Comparison of ENCODE assay signal across 8 mouse cellular contexts in genomic region chr15:86168505-86168867, GRCm38 (mm10). TPM values are rescaled to one million over a fixed set of nuclear protein-coding genes. Genes with fewer than 3 reads are reported as not detected.
DNase-seq lines count a peak whose midpoint lies in the region; ATAC-seq and TF ChIP-seq lines count a peak whose summit lies in the region.

No protein-coding gene starts in this region.

- ATAC-seq in embryonic facial prominence, embryonic 12.5 days (ENCODE audit: insufficient number of reproducible peaks, insufficient read depth, low FRiP score, low TSS enrichment) = no peak
- 0 out of 2 replicates have a peak, but pooled peaks have one; percentile 6 for ATAC-seq in hindbrain, embryonic 15.5 days (ENCODE audit: low FRiP score, low read depth)
- ATAC-seq in intestine, embryonic 15.5 days = no peak

- TF ChIP-seq POLR2A in liver, adult 2 months (IDR thresholded peaks at IDR 0.05; ENCODE audit: extremely low read depth, insufficient read depth, low read length) = no peak

- no peak for DNase-seq in liver, adult 2 months (ENCODE audit: extremely low read depth, low read depth, low spot score)
- no peak for DNase-seq in liver
- DNase-seq in embryo, embryonic 10.5 days (ENCODE audit: low spot score) = no peak
- no peak for DNase-seq in adrenal gland, adult (ENCODE audit: inconsistent age in 2 of 2, low spot score in 1 of 2)

- H3K36me3 ChIP-seq in liver, adult 2 months (ENCODE audit: control insufficient read depth, insufficient read depth, low read length) = no peaks in the 10 kb centered on the region
- H3K36me3 ChIP-seq in embryonic facial prominence, embryonic 12.5 days = peaks cover 6% of the 10 kb centered on the region; the same call in 1 of the 2 replicates
- H3K36me3 ChIP-seq in hindbrain, embryonic 15.5 days = no peaks in the 10 kb centered on the region
- peaks cover 22% of the 10 kb centered on the region for H3K36me3 ChIP-seq in macrophage (ENCODE audit: inconsistent target)
- no peaks in the 10 kb centered on the region for H3K36me3 ChIP-seq in intestine, embryonic 15.5 days

- H3K9me3 ChIP-seq in embryonic facial prominence, embryonic 12.5 days = no peaks in the 10 kb centered on the region
- no peaks in the 10 kb centered on the region for H3K9me3 ChIP-seq in hindbrain, embryonic 15.5 days
- no peaks in the 10 kb centered on the region for H3K9me3 ChIP-seq in intestine, embryonic 15.5 days

- no peaks in the 10 kb centered on the region; the same call in 1 of the 2 replicates for H3K79me2 ChIP-seq in liver, adult 2 months (ENCODE audit: control insufficient read depth, insufficient read depth, low read length)
- peaks cover 99% of the 10 kb centered on the region for H3K79me2 ChIP-seq in macrophage (ENCODE audit: inconsistent target)

- H3K27me3 ChIP-seq in liver, adult 2 months (ENCODE audit: control insufficient read depth, insufficient read depth, low read length) = no peaks in the 10 kb centered on the region
- no peaks in the 10 kb centered on the region for H3K27me3 ChIP-seq in embryonic facial prominence, embryonic 12.5 days
- no peaks in the 10 kb centered on the region for H3K27me3 ChIP-seq in hindbrain, embryonic 15.5 days
- no peaks in the 10 kb centered on the region for H3K27me3 ChIP-seq in intestine, embryonic 15.5 days (replicated peaks)

- WGBS in liver, adult 2 months = 76% methylated on average over 7 of the region's 7 CpGs
- WGBS in embryonic facial prominence, embryonic 12.5 days = 46% methylated on average over 7 of the region's 7 CpGs
- WGBS in hindbrain, embryonic 15.5 days = 17% methylated on average over 7 of the region's 7 CpGs
- 16% methylated on average over 6 of the region's 7 CpGs for WGBS in macrophage (ENCODE audit: missing documents)
- WGBS in intestine, embryonic 15.5 days = 66% methylated on average over 7 of the region's 7 CpGs

- no peak overlapping the region for H3K9ac ChIP-seq in liver, adult 2 months (ENCODE audit: low read depth, low read length)
- H3K9ac ChIP-seq in embryonic facial prominence, embryonic 12.5 days = no peak overlapping the region
- no peak overlapping the region for H3K9ac ChIP-seq in hindbrain, embryonic 15.5 days
- H3K9ac ChIP-seq in intestine, embryonic 15.5 days = no peak overlapping the region

- H3K4me3 ChIP-seq in liver, adult 2 months (ENCODE audit: insufficient read depth, low read depth, low read length) = no peak overlapping the region; the same call in 1 of the 2 replicates
- no peak overlapping the region for H3K4me3 ChIP-seq in embryonic facial prominence, embryonic 12.5 days
- no peak overlapping the region for H3K4me3 ChIP-seq in hindbrain, embryonic 15.5 days
- H3K4me3 ChIP-seq in macrophage (ENCODE audit: inconsistent target) = no peak overlapping the region
- H3K4me3 ChIP-seq in intestine, embryonic 15.5 days (replicated peaks) = no peak overlapping the region

- H3K4me2 ChIP-seq in embryonic facial prominence, embryonic 12.5 days (replicated peaks) = no peak overlapping the region
- no peak overlapping the region; the same call in 1 of the 2 replicates for H3K4me2 ChIP-seq in hindbrain, embryonic 15.5 days
- no peak overlapping the region for H3K4me2 ChIP-seq in intestine, embryonic 15.5 days (replicated peaks)

- peak overlapping the region; percentile 61 for H3K27ac ChIP-seq in liver, adult 2 months (replicated peaks; ENCODE audit: insufficient read depth, low read depth, low read length)
- H3K27ac ChIP-seq in embryonic facial prominence, embryonic 12.5 days = 0 out of 2 replicates have a peak overlapping the region, but pooled peaks have one; percentile 37
- no peak overlapping the region for H3K27ac ChIP-seq in hindbrain, embryonic 15.5 days (replicated peaks)
- H3K27ac ChIP-seq in macrophage = peak overlapping the region; percentile 100
- no peak overlapping the region for H3K27ac ChIP-seq in intestine, embryonic 15.5 days

- TF ChIP-seq CTCF in liver, adult 2 months (IDR thresholded peaks at IDR 0.05; ENCODE audit: low read depth, low read length) = no peak

- peaks cover 6% of the 10 kb centered on the region for H3K4me1 ChIP-seq in liver, adult 2 months (ENCODE audit: control insufficient read depth, insufficient read depth, low read length)
- peaks cover 29% of the 10 kb centered on the region for H3K4me1 ChIP-seq in embryonic facial prominence, embryonic 12.5 days
- H3K4me1 ChIP-seq in hindbrain, embryonic 15.5 days (replicated peaks) = peaks cover 21% of the 10 kb centered on the region
- H3K4me1 ChIP-seq in intestine, embryonic 15.5 days (replicated peaks) = 0 out of 2 replicates have a peak, but pooled peaks cover 4% of the 10 kb centered on the region

RNA-seq across cellular contexts. Expression of gene Cerk, which starts 17.5 kb away (rescaled TPM):
- total RNA-seq in liver, adult 2 months (2014; rRNA removed) = 3.0 and 3.7 TPM in 2 replicates
- polyA plus RNA-seq in liver, adult 2 months (2012; rRNA removed) = 2.6 and 2.7 TPM in 2 replicates
- 20.5 and 22.8 TPM in 2 replicates for polyA plus RNA-seq in embryonic facial prominence, embryonic 12.5 days (2016; fragmentation: Nextera tagmentation; extraction: Ambion mirVana)
- 23.2 and 24.5 TPM in 2 replicates for polyA plus RNA-seq in hindbrain, embryonic 15.5 days (2015; fragmentation: Nextera tagmentation; extraction: Ambion mirVana)
- total RNA-seq in macrophage (2018; cell fraction: chromatin; rRNA removed) = 100 to 1,000 TPM in 22 of 26 experiments, 10 to 100 TPM in 4; 29.9 to 512 (median 265) TPM
- 100 to 1,000 TPM in 23 of 26 experiments, 10 to 100 TPM in 3; 62.0 to 216 (median 136) TPM for total RNA-seq in macrophage (2018; cell fraction: cytosol; rRNA removed)
- total RNA-seq in macrophage (2018; cell fraction: nucleus; rRNA removed) = 100 to 1,000 TPM in 22 of 26 experiments, 10 to 100 TPM in 4; 50.0 to 412 (median 210) TPM
- polyA plus RNA-seq in macrophage (2018) = 118 to 148 TPM (median 141 TPM) in 3 replicates
- polyA plus RNA-seq in intestine, embryonic 15.5 days (2015; fragmentation: Nextera tagmentation; extraction: Ambion mirVana) = 8.4 and 8.9 TPM in 2 replicates

RNA-seq across cellular contexts. Expression of gene Tbc1d22a, which starts 45.8 kb away (rescaled TPM):
- 9.6 and 13.2 TPM in 2 replicates for total RNA-seq in liver, adult 2 months (2014; rRNA removed)
- polyA plus RNA-seq in liver, adult 2 months (2012; rRNA removed) = 14.1 and 14.3 TPM in 2 replicates
- 11.7 and 13.0 TPM in 2 replicates for polyA plus RNA-seq in embryonic facial prominence, embryonic 12.5 days (2016; fragmentation: Nextera tagmentation; extraction: Ambion mirVana)
- 11.7 and 13.2 TPM in 2 replicates for polyA plus RNA-seq in hindbrain, embryonic 15.5 days (2015; fragmentation: Nextera tagmentation; extraction: Ambion mirVana)
- 100 to 1,000 TPM in 22 of 26 experiments, 10 to 100 TPM in 4; 49.2 to 243 (median 149) TPM for total RNA-seq in macrophage (2018; cell fraction: chromatin; rRNA removed)
- total RNA-seq in macrophage (2018; cell fraction: cytosol; rRNA removed) = 10 to 100 TPM; 47.8 to 85.0 (median 62.8) TPM
- 100 to 1,000 TPM in 11 of 26 experiments, 10 to 100 TPM in 15; 41.2 to 234 (median 79.2) TPM for total RNA-seq in macrophage (2018; cell fraction: nucleus; rRNA removed)
- 49.5 to 60.9 TPM (median 57.9 TPM) in 3 replicates for polyA plus RNA-seq in macrophage (2018)
- 10.0 and 10.9 TPM in 2 replicates for polyA plus RNA-seq in intestine, embryonic 15.5 days (2015; fragmentation: Nextera tagmentation; extraction: Ambion mirVana)

Comparison
In these comparisons a context has a peak if more than half of its experiments do, and no peak if none do; other contexts are left out.
1. H3K27ac ChIP-seq: peak in liver, adult 2 months (single experiment), embryonic facial prominence, embryonic 12.5 days (single experiment) and macrophage (single experiment); none in hindbrain, embryonic 15.5 days (single experiment) and intestine, embryonic 15.5 days (single experiment).